Mouse (Mus musculus): ENCODE data around the gene D1Ertd622e.

- no peak for TF ChIP-seq CTCF (IDR thresholded peaks at IDR 0.05)
- no peak for TF ChIP-seq EP300 (IDR thresholded peaks at IDR 0.05)
Measured at GRCm38 (mm10) chr1:97585106-97585505, 76.8 kb downstream of the D1Ertd622e start.

All from lung, postnatal 0 days (tissue).